Mouse (Mus musculus): ENCODE data around the gene Coro1c. TPM values are rescaled to one million over a fixed set of nuclear protein-coding genes. Genes with fewer than 3 reads are reported as not detected.

Coro1c gene
- total RNA-seq, 1 experiment from 2014 or later, result 76.9 TPM

DNA sequence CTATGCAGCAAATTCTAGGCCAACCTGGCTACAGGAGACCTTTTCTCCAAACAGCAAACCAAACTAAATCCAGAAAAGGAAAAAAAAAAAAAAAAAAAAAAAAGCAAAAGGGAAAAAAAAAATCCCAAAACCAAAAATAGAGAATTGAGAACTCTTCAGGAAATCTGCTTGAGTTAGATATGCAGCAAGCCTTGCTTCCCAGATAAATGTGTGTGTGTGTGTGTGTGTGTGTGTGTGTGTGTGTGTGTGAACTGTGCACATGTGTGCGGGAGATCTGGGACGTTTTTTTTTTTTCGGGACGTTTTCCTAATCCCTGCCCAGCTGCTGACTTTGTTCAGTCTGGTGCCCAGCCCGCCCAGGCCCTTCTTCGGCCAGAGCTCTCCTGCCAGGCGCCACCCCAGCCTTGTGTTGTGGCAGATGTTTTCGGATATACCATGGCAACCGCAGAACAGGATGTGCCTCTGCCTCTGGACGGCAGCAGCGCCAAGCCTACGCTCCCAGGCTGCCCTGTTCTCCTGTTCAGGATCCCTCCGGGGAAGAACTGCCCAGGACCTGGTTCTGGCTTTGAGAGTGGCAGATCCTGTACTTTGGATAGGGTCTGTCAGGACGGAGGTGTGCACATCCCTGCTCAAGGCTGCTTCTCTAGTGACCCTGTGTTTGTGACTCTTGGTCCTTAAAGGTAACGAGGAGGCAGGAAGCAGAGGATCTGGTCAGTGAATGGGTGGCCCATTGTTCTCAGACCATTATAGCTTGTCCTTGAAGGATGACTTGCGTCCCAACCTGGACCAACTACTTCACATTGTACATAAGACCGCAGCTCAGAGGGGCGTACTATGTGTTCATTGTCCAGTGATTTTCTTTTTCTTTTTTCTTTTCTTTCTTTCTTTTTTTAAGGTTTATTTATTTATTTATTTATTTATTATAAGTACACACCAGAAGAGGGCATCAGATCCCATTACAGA is 22.4 kb upstream of the Coro1c start:
- ATAC-seq (ENCODE audit: extremely low read depth, insufficient number of reproducible peaks, low FRiP score, poor library complexity, severe bottlenecking), result no peak

DNA sequence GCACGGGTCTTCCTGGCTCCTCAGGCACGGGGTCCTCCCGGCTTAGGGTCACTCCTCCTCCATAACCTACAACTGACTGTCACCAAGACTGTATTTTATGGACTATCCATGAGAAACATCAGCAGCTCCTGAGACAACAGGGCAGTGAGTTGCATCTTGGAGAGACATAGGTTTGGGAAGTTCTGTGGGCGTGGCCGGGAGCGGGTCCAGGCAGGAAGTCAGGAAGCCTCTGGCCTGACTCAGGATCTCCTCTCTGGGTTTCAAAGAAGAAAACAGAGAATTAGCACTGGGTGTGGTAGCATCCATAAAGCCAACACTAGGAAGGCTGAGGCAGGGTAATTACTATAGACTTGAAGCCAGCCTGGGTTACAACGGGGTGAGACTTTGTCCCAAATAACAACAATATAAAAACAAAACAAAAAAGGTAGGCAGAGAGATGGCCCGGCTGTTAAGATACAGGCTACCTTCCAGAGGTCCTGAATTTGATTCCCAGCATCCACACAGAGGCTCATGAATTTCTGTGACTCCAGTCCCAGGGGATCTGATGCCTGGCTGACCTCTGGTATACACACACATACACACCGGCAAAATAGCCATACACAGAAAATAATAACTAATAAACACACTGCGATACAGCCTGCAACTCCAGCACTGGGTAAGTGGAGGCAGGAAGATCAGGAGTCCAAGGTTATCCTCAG is 21.5 kb upstream of the Coro1c start:
- ATAC-seq (ENCODE audit: extremely low read depth, insufficient number of reproducible peaks, low FRiP score, poor library complexity, severe bottlenecking), result no peak

DNA sequence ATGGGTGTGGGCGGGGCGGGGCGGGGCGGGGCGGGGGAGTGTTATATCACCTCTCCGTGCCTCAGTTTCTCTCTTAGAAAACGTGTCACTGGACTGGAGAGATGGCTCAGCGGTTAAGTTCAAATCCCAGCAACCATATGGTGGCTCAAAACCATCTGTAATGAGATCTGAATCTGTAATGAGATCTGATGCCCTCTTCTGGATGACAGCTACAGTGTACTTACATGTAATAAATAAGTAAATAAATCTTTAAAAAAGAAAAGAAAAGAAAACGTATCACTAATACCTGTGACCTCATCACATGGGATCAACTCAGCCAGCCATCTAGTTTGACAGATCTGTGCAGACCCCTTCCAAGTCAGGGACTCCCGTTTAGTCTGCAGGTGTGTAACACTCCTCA is 21.0 kb upstream of the Coro1c start:
- ATAC-seq (ENCODE audit: extremely low read depth, insufficient number of reproducible peaks, low FRiP score, poor library complexity, severe bottlenecking), result no peak

DNA sequence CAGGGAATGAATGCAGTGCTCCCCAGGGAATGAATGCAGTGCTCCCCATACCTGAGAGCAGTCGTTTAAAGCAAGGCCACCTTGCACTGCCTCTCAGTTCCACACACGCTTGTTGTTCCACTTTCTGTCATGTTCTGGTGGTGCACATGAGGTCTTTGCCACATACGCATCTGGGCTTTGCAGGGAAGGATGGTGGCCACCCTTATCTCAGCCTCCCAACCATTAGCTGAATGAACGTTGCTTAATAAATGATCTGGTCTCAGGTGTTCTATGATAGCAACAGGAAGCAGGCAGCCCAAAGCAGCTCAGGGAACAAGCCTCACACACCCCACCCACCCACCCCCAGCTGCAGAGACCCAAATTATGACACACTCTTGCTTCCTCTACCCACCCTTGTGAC is 16.1 kb upstream of the Coro1c start:
- no peak for ATAC-seq (ENCODE audit: extremely low read depth, insufficient number of reproducible peaks, low FRiP score, poor library complexity, severe bottlenecking)

DNA sequence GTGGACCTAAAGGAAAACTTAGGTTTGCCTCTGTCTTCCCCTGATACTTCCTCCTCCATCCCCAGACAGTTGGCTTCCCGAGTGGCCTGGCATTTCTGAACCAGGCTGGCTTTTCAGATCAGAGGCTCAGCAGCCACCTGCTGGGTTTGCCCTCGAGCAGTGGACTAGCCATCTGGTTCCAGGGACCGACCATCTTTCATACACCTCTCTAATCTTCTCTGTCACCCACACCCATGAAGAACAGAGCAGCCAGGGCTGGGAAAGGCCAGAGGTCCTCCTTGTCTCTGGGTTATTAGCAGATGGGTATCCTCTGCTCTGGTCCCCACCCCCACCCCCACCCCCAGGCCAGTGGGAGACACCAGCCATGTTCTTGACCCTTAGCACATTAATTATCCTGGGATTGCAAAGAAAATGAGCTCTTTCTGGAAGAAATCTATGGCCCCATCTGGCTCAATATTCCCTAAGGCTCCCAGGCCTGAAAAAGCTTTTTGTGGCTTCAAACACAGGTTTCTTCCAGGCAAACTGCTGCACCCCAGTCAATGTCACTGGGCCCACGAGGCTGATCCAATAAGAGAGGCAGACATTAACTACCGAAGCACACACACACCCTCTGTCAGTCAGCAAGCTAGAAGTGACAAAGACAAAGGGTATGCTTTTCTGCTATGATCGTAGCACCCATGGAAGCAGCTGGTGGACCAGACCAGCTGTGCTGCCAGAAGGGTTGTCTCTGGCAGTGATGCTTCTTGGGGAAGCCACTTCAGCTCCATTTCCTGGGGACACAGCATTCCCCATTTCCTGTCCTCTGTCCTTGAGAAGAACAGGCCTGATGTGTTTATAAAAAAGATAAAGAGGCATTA is 13.0 kb upstream of the Coro1c start:
- ATAC-seq (ENCODE audit: extremely low read depth, insufficient number of reproducible peaks, low FRiP score, poor library complexity, severe bottlenecking), result no peak

DNA sequence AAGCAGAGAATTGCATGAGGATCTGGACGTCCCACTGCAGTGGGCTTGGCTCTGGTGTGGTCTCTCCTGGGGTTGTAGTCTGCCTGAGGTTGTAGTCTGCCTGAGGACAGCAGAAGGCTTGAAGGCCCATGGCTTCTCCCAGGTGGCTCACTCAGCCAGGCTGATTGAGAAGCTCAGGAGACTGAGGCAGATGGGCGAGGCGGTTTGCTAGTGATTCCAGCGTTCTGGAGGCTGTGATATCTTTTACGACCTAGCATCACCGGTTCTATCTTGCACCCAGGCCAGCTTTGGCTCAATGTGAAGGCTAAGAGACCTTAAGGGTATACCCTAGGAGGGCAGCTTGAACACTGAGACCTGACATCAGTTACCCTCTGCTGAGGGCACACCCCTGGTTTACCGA is 10.5 kb upstream of the Coro1c start:
- no peak for ATAC-seq (ENCODE audit: extremely low read depth, insufficient number of reproducible peaks, low FRiP score, poor library complexity, severe bottlenecking)

- ATAC-seq (ENCODE audit: extremely low read depth, insufficient number of reproducible peaks, low FRiP score, poor library complexity, severe bottlenecking), result no peak; the same call in 1 of the 2 replicates
Observed at GRCm38 (mm10) chr5:113918654-113919053, 10.1 kb upstream of the Coro1c start.

- no peak for ATAC-seq (ENCODE audit: extremely low read depth, insufficient number of reproducible peaks, low FRiP score, poor library complexity, severe bottlenecking)
Observed at GRCm38 (mm10) chr5:113910705-113911104, 2.1 kb upstream of the Coro1c start.

- no peak for ATAC-seq (ENCODE audit: extremely low read depth, insufficient number of reproducible peaks, low FRiP score, poor library complexity, severe bottlenecking)
Observed at GRCm38 (mm10) chr5:113910065-113910701, 1.6 kb upstream of the Coro1c start.

DNA sequence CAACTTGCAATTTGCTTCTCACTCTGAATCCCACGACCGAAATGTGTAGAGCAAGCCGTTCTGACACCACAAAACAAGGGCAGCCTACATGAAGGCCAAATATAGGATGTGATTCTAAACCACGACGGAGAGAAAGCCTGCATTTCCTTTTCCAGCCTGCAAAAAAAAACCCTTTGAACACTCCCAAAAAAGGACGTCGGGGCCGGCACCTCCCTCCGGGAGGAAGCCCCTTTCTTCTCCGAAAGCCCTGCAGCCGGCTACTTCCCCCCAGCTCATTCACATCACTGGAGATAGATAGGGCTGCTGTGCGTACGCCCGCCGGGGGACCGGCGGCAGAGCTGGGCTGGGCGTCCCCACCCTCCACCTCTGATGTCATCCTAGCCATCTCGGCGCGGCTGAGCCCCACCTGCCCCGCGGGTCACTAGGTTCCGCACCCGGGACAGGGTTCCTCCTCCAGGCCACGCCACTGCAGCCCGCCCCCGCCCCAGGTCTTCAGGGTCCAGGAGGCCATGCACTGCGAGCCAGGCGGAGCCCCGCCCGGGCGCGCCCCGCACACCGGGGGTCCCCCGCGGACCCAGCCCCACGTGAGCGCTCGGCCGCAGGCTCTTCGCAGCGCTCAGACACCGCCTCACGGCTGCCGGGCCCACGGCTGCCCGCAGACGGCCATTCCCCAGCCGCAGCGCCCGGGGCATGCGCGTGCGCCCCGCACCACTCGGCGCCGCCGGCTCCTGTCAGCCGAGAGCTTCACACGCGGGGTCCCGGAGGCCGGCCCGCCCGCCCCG is 581 bp downstream of the Coro1c start:
- peak; percentile 66 for ATAC-seq (ENCODE audit: extremely low read depth, insufficient number of reproducible peaks, low FRiP score, poor library complexity, severe bottlenecking)

- no peak for ATAC-seq (ENCODE audit: extremely low read depth, insufficient number of reproducible peaks, low FRiP score, poor library complexity, severe bottlenecking)
Observed at GRCm38 (mm10) chr5:113906958-113907735, 1.4 kb downstream of the Coro1c start.

- ATAC-seq (ENCODE audit: extremely low read depth, insufficient number of reproducible peaks, low FRiP score, poor library complexity, severe bottlenecking), result no peak
Observed at GRCm38 (mm10) chr5:113904987-113905386, 3.6 kb downstream of the Coro1c start.

DNA sequence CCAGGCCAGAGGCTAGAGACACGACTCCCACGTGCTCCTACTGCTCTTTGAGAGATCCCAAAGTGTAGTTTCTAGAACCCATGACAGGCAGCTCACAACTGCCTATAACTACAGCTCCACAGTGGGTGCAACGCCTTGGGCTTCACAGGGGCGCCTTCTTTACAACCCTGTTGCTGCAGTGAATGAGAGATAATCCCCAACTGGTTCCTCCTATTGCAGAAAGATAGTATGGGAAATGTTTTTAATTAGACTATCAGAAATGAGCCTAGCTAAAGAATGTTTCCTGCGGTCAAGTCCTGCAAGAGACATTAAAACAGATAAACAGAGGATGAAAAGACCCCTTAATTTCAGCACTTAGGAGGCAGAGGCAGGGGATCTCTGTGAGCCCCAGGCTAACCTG is 5.6 kb downstream of the Coro1c start:
- no peak for ATAC-seq (ENCODE audit: extremely low read depth, insufficient number of reproducible peaks, low FRiP score, poor library complexity, severe bottlenecking)

DNA sequence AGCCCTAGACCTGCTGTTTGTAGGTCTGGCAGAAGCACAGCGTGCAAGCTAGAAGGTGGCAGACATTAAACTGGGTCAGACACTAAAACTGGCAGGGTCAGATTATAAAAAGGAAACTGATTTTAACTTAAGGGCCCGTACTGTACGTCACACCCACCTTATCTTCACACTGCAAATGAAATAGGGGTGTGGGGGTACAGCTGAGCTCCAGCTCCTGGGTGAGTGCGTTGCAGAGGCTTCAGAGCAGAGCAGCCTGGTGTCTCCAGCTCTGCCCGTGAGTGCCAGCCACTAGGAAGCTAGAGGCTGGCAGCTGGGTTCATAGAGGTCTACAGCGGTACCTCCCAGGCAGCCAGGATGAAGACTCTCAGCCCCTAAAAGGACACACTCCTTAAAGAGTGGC is 6.5 kb downstream of the Coro1c start:
- ATAC-seq (ENCODE audit: extremely low read depth, insufficient number of reproducible peaks, low FRiP score, poor library complexity, severe bottlenecking), result no peak

DNA sequence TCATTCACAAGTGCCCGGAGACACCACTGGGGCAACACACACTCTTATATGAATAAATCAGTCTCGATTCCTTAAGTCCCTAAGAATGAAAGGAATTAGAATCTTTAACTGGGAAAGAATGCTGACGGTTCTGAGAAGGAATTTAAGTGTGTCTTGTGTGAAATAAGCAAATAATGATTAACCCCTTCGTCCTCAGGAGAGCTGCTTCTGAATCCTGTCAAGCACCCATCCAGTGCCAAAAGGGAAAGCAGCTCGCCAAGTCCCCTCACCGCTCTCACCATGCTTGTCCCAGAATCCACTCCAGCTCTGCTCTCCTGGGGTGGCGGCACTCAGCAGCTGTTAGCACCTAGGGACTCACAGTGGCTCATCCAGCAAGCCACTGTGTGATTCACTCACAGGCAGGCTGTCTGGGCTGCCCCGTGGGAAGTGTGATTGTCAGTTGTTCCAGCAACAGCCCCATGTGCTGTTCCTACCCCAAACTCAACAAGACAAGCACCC is 7.4 kb downstream of the Coro1c start:
- ATAC-seq (ENCODE audit: extremely low read depth, insufficient number of reproducible peaks, low FRiP score, poor library complexity, severe bottlenecking), result no peak

- ATAC-seq (ENCODE audit: extremely low read depth, insufficient number of reproducible peaks, low FRiP score, poor library complexity, severe bottlenecking), result no peak
Observed at GRCm38 (mm10) chr5:113899543-113899942, 9.0 kb downstream of the Coro1c start.

GRCm38 (mm10) chr5:113892005-113892404 is 16.6 kb downstream of the Coro1c start:
- ATAC-seq (ENCODE audit: extremely low read depth, insufficient number of reproducible peaks, low FRiP score, poor library complexity, severe bottlenecking), result no peak

Data from neutrophil, adult 5-6 weeks (primary cell).